Mouse (Mus musculus) midbrain, embryonic 14.5 days (tissue): Measurements from ENCODE around the gene Alg2. TPM values are rescaled to one million over a fixed set of nuclear protein-coding genes. Genes with fewer than 3 reads are reported as not detected.

Experiments
- ATAC-seq: fragments of 200-750 bp; cut with Nextera tagmentation; 2 replicates; pipeline ENCODE4 v1.8.0; 2017; ENCODE audit warnings: moderate number of reproducible peaks, moderate library complexity; ENCODE audit not compliant: low FRiP score, low TSS enrichment
- DNase-seq: peaks from one replicate; pipeline ENCODE4 v3.0.0-alpha.2; 2015
- H3K27ac ChIP-seq: fragments of 300-500 bp; sonication (generic); replicated peaks from 2 replicates; pipeline ENCODE4 v1.5.1; 2014; ENCODE audit warnings: mild to moderate bottlenecking, low read depth, low read length, moderate library complexity
- H3K27me3 ChIP-seq: fragments of 300-500 bp; sonication (generic); 2 replicates; pipeline ENCODE4 v1.6.1; 2014; ENCODE audit warnings: low read length, control low read depth, mixed read lengths; ENCODE audit not compliant: control insufficient read depth, insufficient read depth
- H3K36me3 ChIP-seq: fragments of 300-500 bp; sonication (generic); 2 replicates; pipeline ENCODE4 v1.6.1; 2014; ENCODE audit warnings: low read length, control low read depth; ENCODE audit not compliant: control insufficient read depth, insufficient read depth
- H3K4me1 ChIP-seq: fragments of 300-500 bp; sonication (generic); 2 replicates; pipeline ENCODE4 v1.6.1; 2014; ENCODE audit warnings: mild to moderate bottlenecking, antibody characterized with exemption, low read length, control low read depth; ENCODE audit not compliant: control insufficient read depth, insufficient read depth
- H3K4me2 ChIP-seq: fragments of 300-500 bp; sonication (generic); 2 replicates; pipeline ENCODE4 v1.6.1; 2014; ENCODE audit warnings: mild to moderate bottlenecking, low read length, moderate library complexity
- H3K4me3 ChIP-seq: fragments of 300-500 bp; sonication (generic); replicated peaks from 2 replicates; pipeline ENCODE4 v1.5.1; 2014; ENCODE audit warnings: low read depth, low read length
- H3K9ac ChIP-seq: fragments of 300-500 bp; sonication (generic); replicated peaks from 2 replicates; pipeline ENCODE4 v1.6.1; 2014; ENCODE audit warnings: mild to moderate bottlenecking, low read length, moderate library complexity
- H3K9me3 ChIP-seq: fragments of 300-500 bp; sonication (generic); 2 replicates; pipeline ENCODE4 v1.6.1; 2016; ENCODE audit warnings: low read length, control low read depth, mixed read lengths; ENCODE audit not compliant: control insufficient read depth
- WGBS: fragments of 180-500 bp; shearing (Covaris S2); extraction: QIAGEN DNeasy Blood & Tissue Kit; methylation state at CpG from one replicate; pipeline ENCODE4 v1.1.7; 2014; 5-methylcytosine and 5-hydroxymethylcytosine counted together
- polyA plus RNA-seq: library from polyadenylated mRNA; unstranded; fragments of >200 nt; fragmentation: Nextera tagmentation; extraction: Ambion mirVana; gene quantifications from 2 replicates; pipeline ENCODE4 v1.2.1, GENCODE M21; 2014

Gene Alg2
- polyA plus RNA-seq, 1 experiment from 2014 or later, result 339 TPM

DNA sequence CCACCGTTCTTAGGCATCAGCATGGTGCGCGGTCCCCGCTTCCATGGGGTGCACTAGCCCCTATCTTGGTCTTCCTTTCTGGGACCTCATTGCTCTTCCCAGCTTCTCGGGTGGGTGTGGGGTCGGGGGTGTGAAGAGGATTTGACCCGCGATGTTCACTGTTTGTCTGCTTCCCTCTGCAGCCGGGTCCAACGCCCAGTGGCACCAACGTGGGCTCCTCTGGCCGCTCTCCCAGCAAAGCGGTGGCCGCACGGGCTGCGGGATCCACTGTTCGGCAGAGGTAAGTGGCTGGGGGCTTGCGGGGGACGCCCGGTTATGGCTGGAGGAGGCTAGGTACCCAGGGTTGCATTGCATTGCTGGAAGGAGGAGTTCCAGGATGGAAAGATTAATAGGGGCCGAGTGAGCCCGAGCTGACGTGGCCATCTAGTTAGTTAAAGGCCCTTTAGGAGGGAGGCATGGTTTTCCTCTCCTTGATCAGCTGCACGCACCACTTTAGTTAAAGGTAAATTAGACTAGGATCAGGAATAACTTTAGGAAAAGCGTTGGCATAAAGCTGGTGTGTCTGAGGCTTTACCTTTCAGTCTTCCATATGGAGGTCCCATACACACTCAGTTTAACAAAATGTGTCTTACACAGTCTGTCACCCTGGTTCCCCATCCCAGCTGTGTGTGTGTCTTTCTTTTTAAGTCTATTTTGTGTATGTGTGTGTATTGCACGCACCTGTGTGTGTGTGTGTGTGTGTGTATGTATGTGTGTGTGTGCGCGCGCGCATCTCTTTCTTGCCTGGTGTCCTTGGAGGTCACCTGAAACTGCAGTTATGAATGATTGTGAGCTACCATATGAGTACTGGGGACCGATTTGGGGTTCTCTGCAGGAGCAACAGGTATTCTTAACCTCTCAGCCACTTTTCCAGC, 854 bp upstream of the Alg2 start:
- H3K9ac ChIP-seq, result peak overlapping the region; percentile 88
- 14% methylated on average over 31 of the region's 31 CpGs for WGBS
- H3K27ac ChIP-seq, result peak overlapping the region; percentile 97
- no peaks in the 10 kb centered on the region for H3K9me3 ChIP-seq
- peaks cover 59% of the 10 kb centered on the region for H3K36me3 ChIP-seq
- no peak for DNase-seq
- no peaks in the 10 kb centered on the region for H3K27me3 ChIP-seq
- 0 out of 2 replicates have a peak, but pooled peaks have one; percentile 5 for ATAC-seq
- H3K4me3 ChIP-seq, result peak overlapping the region; percentile 91
- peaks cover 16% of the 10 kb centered on the region for H3K4me1 ChIP-seq
- peak overlapping the region; percentile 59 for H3K4me2 ChIP-seq

DNA sequence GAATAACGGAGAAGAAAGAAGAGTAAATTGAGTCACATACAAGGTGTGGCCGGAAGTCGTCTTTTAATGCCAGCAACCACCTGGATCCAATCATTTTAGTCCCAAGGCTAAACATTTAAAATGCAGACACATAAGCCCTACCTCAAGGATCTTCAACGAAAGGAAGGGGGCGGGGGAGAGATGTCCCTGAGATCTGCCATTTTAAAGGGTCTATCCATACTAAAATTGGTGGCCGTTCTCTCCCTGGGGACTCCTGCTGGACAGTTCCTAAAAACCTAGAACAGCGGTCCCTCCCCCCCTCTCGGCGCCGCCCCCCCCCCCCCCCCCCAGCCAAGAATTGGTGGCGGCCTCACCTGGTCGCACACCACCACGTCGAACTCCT, 556 bp downstream of the Alg2 start:
- 2% methylated on average over 12 of the region's 14 CpGs for WGBS
- peak; percentile 73 for DNase-seq

DNA sequence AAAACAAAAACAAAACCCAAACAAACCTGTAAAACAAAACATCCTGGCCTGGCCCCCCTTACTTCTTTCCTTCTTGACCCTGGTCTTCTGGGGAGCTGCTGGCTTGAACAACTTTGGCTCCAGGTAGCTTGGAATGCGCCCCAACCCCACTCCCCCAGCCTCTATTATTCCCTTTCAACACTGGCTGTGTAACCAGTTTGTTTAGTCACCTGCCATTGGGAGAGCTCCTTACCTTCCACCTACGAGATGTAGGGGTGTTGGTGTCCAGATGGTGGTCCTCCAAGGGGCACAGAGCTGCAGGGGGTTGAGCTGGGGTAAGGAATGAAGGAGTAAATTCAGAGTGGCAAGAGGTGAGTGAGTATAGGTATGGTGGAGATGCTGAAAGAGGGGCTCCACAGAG, 6.9 kb downstream of the Alg2 start:
- H3K27ac ChIP-seq, result no peak overlapping the region
- H3K9me3 ChIP-seq, result no peaks in the 10 kb centered on the region
- no peak overlapping the region for H3K4me3 ChIP-seq
- DNase-seq, result no peak
- H3K4me2 ChIP-seq, result no peak overlapping the region
- no peak overlapping the region for H3K9ac ChIP-seq
- no peaks in the 10 kb centered on the region for H3K27me3 ChIP-seq
- WGBS, result 93% methylated on average over 2 of the region's 2 CpGs
- H3K36me3 ChIP-seq, result peaks cover 64% of the 10 kb centered on the region
- no peaks in the 10 kb centered on the region for H3K4me1 ChIP-seq
- no peak for ATAC-seq

More for the DNA sequence above, 556 bp downstream of the Alg2 start:
- no peaks in the 10 kb centered on the region for H3K9me3 ChIP-seq
- H3K27ac ChIP-seq, result peak overlapping the region; percentile 97
- H3K27me3 ChIP-seq, result no peaks in the 10 kb centered on the region
- H3K4me1 ChIP-seq, result peaks cover 16% of the 10 kb centered on the region
- peak overlapping the region; percentile 91 for H3K4me3 ChIP-seq
- H3K4me2 ChIP-seq, result peak overlapping the region; percentile 59
- H3K9ac ChIP-seq, result peak overlapping the region; percentile 88
- peak; percentile 2; the same call in 1 of the 2 replicates for ATAC-seq
- H3K36me3 ChIP-seq, result peaks cover 62% of the 10 kb centered on the region

DNA sequence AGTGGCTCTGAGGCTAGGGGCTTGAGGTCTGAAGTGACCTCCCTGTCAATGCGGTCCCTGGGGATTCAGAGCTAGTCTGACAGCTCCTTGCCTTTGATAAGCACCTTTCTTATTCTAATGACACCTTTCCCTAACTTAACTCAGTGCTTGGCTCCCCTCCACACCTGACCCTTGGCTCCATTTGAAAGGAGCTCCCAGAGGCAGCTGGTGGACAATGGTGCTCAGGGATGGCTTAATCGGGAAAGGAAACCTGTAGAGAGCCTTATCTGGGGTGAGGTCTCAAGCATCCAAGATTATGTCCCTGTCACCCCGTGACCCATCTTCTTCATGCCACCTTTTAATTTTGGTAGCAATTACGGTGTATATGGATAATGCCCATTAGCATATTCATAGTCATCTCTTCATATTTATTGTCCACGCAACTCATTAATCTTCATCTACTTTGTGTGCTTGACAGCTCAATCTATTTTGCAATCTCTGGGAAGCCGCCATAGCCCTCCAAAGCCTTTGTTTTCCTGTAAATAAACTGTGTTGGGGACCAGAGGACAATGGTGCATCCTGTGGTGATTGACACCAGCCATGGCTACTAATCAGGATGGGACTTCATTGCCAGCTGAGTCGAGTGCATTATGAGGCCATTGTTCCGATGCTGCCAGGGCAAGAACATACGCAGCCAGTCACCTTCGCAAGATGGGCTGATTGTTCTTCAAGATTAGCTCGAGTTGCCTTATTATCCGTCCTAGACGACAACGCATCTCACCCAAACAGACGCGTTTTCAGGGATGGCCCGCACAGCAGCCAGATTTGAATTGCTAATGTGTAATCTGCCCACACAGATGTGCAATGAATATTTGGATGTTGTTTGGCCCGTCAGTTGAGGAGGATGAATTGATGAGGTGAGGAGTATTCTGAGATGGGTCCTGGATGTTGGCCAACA, 24.3 kb downstream of the Alg2 start:
- Histone ChIP-seq H3K9me3 (no peaks in the 10 kb centered on the region), H3K27me3 (no peaks in the 10 kb centered on the region), H3K4me1 (0 out of 2 replicates have a peak, but pooled peaks cover 4% of the 10 kb centered on the region), H3K36me3 (no peaks in the 10 kb centered on the region), H3K4me3 (no peak overlapping the region), H3K27ac (no peak overlapping the region), H3K4me2 (0 out of 2 replicates have a peak overlapping the region, but pooled peaks have one; percentile 22), H3K9ac (no peak overlapping the region)
- DNase-seq (peak; percentile 37), ATAC-seq (no peak; the same call in 1 of the 2 replicates)
- 13% methylated on average over 18 of the region's 18 CpGs for WGBS

DNA sequence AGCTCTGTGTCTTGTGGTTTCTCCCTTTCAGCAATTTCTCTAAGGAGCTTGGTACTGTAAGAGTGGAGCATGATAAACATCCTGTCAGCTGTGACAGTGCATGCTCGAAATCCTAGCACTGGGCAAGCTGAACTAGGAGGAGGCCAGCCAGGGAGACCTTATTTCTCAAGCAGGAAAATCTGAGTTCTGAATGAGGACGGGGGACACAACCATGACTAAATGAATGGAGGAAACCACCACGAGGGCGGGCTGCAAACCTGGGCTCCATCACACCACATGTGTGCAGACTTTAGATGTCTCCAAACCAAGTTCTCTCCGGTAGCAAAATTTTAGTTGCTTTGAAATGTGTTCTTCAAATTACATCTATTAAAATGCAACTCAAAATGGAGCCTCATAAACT, 25.0 kb downstream of the Alg2 start:
- no peaks in the 10 kb centered on the region for H3K27me3 ChIP-seq
- H3K4me1 ChIP-seq, result 0 out of 2 replicates have a peak, but pooled peaks cover 4% of the 10 kb centered on the region
- no peak overlapping the region for H3K4me3 ChIP-seq
- no peak overlapping the region for H3K9ac ChIP-seq
- 67% methylated on average over 5 of the region's 5 CpGs for WGBS
- H3K9me3 ChIP-seq, result no peaks in the 10 kb centered on the region
- no peak for ATAC-seq
- no peak for DNase-seq
- H3K4me2 ChIP-seq, result no peak overlapping the region
- no peak overlapping the region for H3K27ac ChIP-seq
- H3K36me3 ChIP-seq, result no peaks in the 10 kb centered on the region

DNA sequence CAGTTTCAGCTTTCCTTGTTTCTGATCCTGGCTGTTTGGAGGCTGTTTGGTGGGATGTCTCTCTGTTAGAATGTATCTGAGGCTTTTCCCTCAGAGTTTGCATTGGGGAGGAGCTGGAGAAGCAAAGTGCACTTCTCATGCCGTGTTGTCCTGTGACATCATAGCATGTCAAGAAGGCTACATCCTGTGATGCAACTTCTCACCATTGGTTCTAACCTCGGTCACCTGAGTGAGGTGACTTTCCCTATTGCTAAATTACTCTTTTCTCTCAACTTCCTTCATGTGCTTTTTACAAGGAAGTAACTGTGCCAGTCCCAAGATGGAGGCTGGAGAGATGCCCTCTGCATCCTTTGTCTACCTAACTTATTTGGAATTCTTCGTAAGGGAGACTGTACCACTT, 25.6 kb downstream of the Alg2 start:
- no peaks in the 10 kb centered on the region for H3K36me3 ChIP-seq
- no peak overlapping the region for H3K27ac ChIP-seq
- H3K9ac ChIP-seq, result no peak overlapping the region
- H3K27me3 ChIP-seq, result no peaks in the 10 kb centered on the region
- WGBS, result 96% methylated on average over 3 of the region's 3 CpGs
- H3K9me3 ChIP-seq, result no peaks in the 10 kb centered on the region
- H3K4me2 ChIP-seq, result no peak overlapping the region
- H3K4me1 ChIP-seq, result 0 out of 2 replicates have a peak, but pooled peaks cover 4% of the 10 kb centered on the region
- H3K4me3 ChIP-seq, result no peak overlapping the region
- ATAC-seq, result no peak
- DNase-seq, result no peak

DNA sequence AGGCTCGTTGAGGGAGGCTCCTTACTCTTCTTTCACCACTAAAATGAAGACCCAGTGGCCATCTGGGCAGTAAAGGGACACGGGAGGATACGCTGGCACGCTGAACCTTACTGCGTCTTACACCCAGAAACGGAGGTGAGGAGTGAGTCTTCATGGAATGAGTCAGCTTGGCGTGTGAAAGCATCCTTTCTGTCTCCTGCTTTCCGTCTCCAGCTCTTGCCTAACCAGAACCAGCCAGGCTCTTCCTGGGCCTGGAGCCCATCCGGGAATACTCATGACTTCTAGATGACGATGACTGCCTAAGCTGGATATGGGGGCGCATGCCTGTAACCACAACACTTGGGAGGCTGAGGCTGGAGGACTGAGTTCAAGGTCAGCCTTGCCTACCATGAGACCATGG, 33.2 kb downstream of the Alg2 start:
- H3K4me3 ChIP-seq, result no peak overlapping the region
- DNase-seq (no peak), ATAC-seq (no peak)
- H3K4me2 ChIP-seq, result no peak overlapping the region
- no peak overlapping the region for H3K9ac ChIP-seq
- H3K27me3 ChIP-seq, result no peaks in the 10 kb centered on the region
- H3K4me1 ChIP-seq, result peaks cover 11% of the 10 kb centered on the region
- WGBS, result 94% methylated on average over 11 of the region's 11 CpGs
- no peaks in the 10 kb centered on the region for H3K9me3 ChIP-seq
- no peak overlapping the region for H3K27ac ChIP-seq
- no peaks in the 10 kb centered on the region for H3K36me3 ChIP-seq

DNA sequence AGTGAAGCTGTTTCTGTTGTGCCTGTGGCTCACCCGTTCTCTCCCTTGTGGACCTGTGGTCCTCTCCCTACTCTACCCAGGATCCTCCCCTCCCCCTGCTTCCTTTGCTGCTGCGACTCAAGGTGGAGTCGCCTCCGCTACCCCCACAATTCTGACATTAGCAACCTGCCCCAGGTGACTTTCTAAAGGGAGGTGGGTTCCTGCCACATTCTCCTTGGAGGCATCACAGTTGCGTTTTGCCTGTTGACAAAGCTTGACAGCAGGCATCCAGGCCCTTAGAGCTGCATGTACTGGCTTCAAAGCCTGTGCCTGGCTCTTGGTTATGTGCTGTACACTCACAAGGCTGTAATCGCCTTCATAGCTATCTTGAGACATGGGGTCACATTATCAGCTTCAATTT, 35.2 kb downstream of the Alg2 start:
- Histone ChIP-seq H3K36me3 (no peaks in the 10 kb centered on the region), H3K27me3 (no peaks in the 10 kb centered on the region), H3K4me3 (no peak overlapping the region), H3K4me2 (no peak overlapping the region), H3K27ac (no peak overlapping the region), H3K9ac (no peak overlapping the region), H3K9me3 (no peaks in the 10 kb centered on the region), H3K4me1 (peaks cover 11% of the 10 kb centered on the region)
- 78% methylated on average over 6 of the region's 6 CpGs for WGBS
- ATAC-seq (no peak), DNase-seq (no peak)
